Mouse (Mus musculus) megakaryocyte-erythroid progenitor cell, adult 5-6 weeks (primary cell): ENCODE data around the gene Mllt1. TPM values are rescaled to one million over a fixed set of nuclear protein-coding genes. Genes with fewer than 3 reads are reported as not detected.

Source experiments
- ATAC-seq: replicated peaks from 2 replicates; pipeline ENCODE4 v1.8.0; 2016; ENCODE audit warnings: mild to moderate bottlenecking, inconsistent platforms; ENCODE audit not compliant: severe bottlenecking, poor library complexity, low FRiP score, low TSS enrichment
- total RNA-seq, 2 experiments: library from RNA; stranded (forward) in 1 of 2; stranded (reverse) in 1 of 2; fragments of 200-1000, 215-1000 nt in 1 of 2; fragments of >200 nt in 1 of 2; fragmentation: Nextera tagmentation in 1 of 2; gene quantifications; 2 replicates each; pipeline ENCODE4 v1.2.3; 2014 to 2017

Mllt1 gene
- total RNA-seq (2014; fragmentation: Nextera tagmentation): 24.1 and 33.2 TPM in 2 replicates
- total RNA-seq (2017): 12.2 and 17.3 TPM in 2 replicates

GRCm38 (mm10) chr17:56935363-56936131 is at the start of gene Mllt1:
TSS of gene Mllt1 (minus strand) at chr17:56935415.
- ATAC-seq: peak; percentile 94

GRCm38 (mm10) chr17:56984886-56985285 is 49.7 kb upstream of the Mllt1 start:
- ATAC-seq: no peak

- ATAC-seq: no peak
Measured at GRCm38 (mm10) chr17:56982013-56982412, 46.8 kb upstream of the Mllt1 start, which contains the start of gene Acer1. TSS of gene Acer1 (minus strand) at chr17:56982126.

- no peak for ATAC-seq
Measured at GRCm38 (mm10) chr17:56981049-56981448, 45.8 kb upstream of the Mllt1 start.

GRCm38 (mm10) chr17:56979524-56979923 is 44.3 kb upstream of the Mllt1 start:
- ATAC-seq: no peak

GRCm38 (mm10) chr17:56976531-56977390 is 41.5 kb upstream of the Mllt1 start:
- ATAC-seq: no peak

- ATAC-seq: no peak
Measured at GRCm38 (mm10) chr17:56975391-56975790, 40.2 kb upstream of the Mllt1 start.

GRCm38 (mm10) chr17:56974708-56975240 is 39.6 kb upstream of the Mllt1 start:
- 0 out of 2 replicates have a peak, but pooled peaks have one; percentile 20 for ATAC-seq

GRCm38 (mm10) chr17:56973956-56974707 is 38.9 kb upstream of the Mllt1 start:
- ATAC-seq: 0 out of 2 replicates have a peak, but pooled peaks have one; percentile 24

GRCm38 (mm10) chr17:56970081-56970480 is 34.9 kb upstream of the Mllt1 start:
- ATAC-seq: no peak

- ATAC-seq: no peak
Measured at GRCm38 (mm10) chr17:56969321-56969720, 34.1 kb upstream of the Mllt1 start.

- ATAC-seq: no peak
Measured at GRCm38 (mm10) chr17:56963646-56964045, 28.4 kb upstream of the Mllt1 start.

- ATAC-seq: no peak
Measured at GRCm38 (mm10) chr17:56962642-56963405, 27.6 kb upstream of the Mllt1 start.

- ATAC-seq: no peak
Measured at GRCm38 (mm10) chr17:56961880-56962279, 26.7 kb upstream of the Mllt1 start.

- no peak for ATAC-seq
Measured at GRCm38 (mm10) chr17:56958667-56959066, 23.5 kb upstream of the Mllt1 start.

GRCm38 (mm10) chr17:56957763-56958429 is 22.7 kb upstream of the Mllt1 start:
- peak; percentile 97 for ATAC-seq

GRCm38 (mm10) chr17:56954871-56955270 is 19.7 kb upstream of the Mllt1 start:
- no peak for ATAC-seq

GRCm38 (mm10) chr17:56952639-56953038 is 17.4 kb upstream of the Mllt1 start:
- ATAC-seq: no peak
